Mouse (Mus musculus): ENCODE data around the gene Ube2f.

Ube2f gene

DNA sequence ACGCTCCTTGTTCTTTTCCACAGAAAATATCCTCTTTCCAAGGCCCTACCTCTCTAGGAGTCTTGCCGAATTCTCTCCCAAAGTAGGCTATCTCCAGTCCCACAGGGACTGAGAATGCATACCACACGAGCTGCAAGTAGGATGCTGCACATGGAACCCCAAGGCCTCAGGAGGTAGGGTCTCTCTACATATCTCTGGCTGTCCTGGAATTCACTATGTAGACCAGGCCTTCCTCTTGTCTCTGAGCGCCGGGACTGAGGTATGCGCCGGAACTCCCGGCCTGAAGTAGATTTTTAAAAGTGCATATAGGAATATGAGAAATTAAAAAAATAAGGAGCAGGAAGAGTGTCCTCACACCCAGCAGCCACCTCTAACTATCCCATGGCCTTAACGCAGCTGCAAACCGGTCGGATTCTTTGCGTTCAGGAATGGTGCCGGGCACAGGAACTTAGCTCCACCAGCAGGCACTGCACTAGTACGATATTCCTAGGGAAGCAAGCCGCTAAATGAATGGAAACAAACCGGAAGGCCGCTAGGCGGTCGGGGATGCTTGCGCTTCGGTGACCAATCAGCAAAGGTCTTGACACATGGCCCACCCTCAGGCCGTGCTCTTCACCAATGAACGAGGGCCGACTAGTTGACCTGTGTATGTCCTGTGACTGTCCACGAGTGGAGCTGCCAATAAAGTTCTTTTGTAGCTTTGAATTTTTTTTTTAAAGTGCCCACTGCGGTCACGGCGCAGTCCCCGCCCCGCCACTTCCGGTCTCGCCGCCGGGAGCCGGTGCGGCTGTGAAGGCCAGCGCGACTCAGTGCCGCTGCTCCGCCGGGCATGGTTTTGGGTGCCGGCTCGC lies at the start of gene Ube2f:
TSS of gene Ube2f (plus strand) at position 741 of the 851 bp plus-strand sequence.
- peak; percentile 86 for DNase-seq

DNA sequence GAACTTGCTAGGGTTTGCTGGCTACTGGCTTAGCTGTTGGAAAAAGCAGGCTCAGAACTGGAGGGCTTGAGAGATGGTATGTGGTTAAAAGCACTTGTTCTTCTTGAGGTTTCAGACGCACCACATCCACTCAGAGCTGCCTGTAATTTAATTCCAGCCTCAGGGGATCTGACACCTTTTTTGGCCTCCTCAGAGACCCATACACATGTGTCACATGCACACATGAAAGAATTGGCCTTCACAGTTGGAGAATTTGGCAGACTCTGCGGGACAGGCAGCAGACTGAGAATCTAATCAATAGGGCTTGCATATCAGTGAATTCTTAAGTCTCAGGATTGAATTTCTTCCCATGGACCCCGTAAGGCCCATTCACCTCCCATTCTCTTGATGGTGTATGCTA lies 49.0 kb upstream of the Ube2f start:
- DNase-seq: peak; percentile 11

DNA sequence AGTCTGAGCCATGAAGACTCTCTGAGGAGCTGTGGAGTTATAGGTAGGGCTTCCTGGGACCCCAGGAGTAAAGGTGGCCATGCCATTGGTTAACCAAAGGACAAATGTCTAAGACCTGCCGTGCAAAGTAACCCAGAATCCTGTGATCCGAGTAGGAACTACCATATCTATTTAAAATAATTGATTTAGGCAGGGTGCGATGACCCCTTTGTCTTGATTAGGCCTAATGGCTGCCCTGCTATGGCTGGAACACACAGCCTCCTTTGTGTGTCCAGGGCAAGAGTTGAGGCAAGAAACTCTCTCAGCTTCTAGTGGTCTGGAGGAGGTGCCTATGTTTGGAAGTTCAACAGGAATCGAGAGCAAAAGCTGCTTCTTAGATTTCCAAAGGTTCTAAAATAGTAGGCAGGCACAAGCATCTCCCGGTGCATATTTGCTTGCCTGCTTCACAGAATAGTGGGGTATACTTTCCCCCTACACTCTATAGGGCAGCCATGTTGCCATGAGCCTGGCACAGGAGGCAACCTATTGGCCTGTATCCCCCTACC lies 45.8 kb upstream of the Ube2f start:
- no peak for DNase-seq

DNA sequence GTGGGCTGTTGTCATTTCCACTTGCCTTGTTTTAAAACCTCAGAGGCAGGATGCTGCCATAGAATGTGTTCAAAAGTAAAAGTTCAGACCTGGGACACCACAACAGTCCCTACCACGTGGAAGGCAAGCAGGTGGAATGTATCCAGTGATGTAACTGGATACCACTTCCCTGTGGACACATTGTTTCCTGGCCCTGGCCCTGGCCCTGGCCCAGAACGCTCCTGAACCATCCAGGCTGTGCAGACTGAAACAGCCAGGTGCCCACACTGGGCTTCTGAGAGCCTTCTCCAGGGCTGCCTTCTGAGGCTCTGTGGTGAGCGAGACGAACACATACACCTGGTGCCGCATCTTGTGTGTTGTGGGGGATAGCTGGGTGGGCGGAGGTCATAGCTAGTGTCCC lies 44.5 kb upstream of the Ube2f start:
- no peak for DNase-seq

DNA sequence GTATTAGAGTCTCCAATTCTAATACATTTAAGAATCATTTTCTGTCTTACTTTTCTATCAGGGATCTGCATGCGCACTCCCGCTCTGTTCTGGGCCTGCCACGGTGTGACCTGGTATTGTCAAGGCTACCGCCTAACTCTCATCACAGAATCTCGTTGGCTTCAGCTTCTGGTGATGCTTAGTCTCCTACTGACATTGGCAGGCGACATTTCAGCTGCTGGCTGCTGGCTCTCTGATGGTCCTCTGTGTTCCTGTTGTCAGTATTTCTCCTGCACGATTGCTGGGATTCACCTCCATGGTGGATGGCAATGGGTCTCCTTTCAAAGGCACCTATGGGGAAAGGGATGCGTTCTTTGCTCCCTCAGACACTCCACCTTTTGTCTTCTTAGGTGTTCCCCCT lies 43.8 kb upstream of the Ube2f start:
- DNase-seq: no peak

DNA sequence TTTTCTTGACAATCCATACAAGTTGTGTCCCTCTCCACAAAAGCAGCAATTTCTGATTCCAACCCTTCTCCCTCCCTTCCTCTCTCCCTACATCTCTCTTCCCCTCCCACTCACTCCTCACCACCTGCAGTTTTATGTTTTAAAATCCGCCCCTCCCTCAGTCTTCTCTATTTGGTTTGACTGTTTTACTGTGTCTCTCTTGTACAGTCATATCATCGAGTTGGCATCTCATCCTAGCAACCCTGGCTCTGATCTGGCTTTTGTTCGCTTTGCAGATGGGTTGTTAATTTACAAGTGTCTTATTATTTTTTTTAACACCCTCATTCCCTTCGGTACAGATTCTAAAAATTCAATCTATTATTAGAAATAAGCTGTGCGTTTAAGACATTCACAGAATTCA lies 43.2 kb upstream of the Ube2f start:
- no peak for DNase-seq

DNA sequence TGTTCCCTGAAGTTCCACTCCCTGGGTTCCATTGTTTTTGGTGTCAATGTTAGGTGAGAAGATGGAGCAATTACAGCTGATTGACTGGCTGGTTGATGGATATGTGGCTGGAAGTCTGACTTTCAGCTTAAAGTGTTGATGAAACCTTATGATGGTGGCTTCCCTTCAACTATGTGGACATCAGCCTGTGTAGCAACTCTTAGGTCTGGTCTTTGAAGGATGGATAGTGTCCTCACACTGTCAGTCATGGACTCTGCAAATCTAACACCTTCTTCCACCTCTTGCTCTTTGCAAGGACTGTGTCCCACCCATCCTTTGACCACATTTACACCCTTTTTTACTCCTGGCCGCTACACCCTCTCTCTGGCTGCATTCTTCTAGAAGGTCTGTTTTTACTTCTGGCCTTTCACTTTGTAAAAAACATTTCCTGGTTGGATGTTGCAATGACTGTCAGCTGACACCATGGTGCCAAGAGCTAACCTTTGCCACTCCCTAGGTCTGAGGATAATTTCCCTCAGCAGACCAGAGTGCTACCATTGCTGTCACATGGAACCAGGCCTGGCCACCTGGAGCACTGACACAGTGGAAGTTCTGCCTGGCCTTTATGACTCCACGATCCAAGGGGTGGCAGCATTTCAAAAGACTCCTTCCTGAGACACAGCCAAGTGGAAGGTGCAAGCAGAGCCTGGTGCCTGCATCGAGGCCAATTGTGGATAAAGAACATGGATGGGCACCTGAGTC lies 42.6 kb upstream of the Ube2f start:
- no peak for DNase-seq

DNA sequence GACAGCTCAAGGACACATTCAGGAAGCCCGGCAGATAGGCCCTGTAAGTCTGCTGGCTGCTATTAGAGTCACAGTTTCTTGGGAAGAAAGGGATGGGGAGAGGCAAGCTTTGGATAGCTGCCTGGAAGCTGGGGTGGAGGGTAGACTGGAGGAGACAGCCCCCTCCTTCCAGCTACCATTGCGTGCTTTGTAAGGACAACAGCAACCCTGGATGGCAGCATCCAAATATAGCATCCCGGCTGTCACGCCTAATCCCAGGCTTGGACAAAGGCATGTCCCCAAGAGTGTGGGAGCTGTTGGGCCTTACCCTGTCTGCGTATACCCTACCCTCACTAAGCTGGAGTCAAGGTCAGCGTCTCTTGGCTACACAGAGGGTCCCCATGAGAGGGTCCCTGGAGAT lies 40.8 kb upstream of the Ube2f start:
- DNase-seq: no peak

DNA sequence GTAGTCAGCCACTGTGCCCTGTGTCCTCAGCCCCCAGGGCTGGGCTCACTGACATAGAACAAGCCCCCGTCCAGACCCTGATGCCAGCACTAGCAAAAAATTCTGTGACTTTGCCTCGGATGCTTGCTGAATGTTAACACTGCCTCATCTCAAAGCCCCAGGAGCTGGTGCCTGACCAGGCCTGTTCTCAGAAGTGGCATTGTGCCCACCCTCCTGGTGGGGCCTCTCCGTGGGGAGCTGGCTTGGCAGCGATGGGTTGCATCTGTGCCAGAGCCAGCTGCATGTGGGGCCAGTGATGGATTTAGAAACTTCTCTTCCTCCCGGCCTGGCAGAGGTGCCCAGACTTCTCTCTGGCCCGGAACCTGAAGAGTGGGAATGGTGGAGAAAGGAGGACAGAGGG lies 40.3 kb upstream of the Ube2f start:
- no peak for DNase-seq

DNA sequence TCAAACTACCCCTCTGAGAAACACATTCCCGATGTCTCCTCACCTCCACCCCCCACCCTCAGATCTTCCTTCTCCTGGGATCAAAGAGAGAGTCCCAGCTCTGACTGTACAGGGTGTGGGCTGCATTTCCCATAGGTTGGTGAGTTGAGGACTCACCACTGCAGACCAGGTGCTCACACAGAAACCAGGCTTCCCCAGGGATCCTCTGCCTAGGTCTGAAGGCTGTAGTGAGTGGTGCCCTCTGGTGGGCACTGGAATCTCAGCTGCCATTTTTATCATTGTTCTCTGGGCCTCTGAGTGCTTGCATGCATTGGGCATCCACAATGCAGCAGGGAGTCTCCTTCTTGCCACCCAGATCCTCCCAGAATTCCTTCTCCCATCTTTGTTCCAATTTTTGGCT lies 39.0 kb upstream of the Ube2f start:
- peak; percentile 87 for DNase-seq

DNA sequence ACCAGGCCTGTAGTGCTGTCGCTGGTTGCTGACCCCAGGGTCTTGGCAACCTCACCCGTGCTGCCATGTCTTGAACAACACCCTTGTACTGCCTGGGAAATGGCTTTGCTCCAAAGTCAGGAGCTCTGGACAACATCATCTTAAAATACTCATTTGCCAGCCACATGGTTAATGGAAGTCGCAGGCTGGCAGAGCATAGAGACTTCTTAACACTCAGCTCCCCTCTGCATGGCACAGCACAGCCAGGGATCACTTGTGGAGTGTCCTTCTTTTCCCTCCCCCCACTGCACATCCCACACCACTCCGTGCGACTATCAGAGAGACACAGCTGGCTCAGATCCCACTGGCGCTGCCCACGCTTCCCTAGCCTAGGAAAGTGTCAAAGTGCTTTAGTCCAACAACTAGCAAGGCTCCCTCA lies 38.5 kb upstream of the Ube2f start:
- no peak for DNase-seq

DNA sequence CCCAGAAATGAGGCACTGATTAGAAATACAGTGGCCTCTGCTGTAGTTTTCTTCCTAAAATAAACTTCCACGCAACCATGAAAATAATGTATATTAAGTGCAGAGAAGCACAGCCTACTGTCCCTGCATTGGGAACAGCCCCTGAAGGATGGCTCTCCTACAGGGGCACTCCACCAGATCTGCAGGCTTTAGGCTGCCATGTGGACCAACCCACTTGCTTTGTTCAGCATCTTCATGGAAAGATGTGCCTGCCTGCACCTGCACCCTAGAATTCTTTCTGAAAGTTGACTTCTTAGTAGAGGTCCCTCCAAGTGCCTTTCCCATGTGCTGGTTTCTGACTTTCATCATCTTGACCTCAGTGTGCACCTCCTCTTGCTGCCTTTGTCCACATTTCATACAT lies 34.8 kb upstream of the Ube2f start:
- no peak for DNase-seq

DNA sequence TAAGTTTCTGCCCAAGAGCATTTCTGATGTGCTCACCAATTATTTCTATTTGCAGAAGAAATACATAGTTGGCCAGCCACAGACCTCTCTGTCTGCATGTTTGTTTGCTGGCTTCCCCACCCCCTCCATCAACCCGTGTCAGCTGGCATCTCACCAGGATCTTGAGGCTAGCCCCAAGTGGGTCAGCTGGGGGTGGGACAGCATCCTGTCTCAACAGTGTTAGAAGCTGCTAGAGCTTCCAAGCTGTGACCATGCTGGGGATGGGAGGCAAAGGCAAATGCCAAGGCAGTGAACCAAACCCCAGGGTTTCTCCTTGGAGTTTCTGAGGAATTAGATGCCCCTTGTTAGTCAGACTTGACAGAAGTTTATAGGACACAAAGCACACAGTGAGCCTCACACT lies 34.1 kb upstream of the Ube2f start:
- DNase-seq: no peak

DNA sequence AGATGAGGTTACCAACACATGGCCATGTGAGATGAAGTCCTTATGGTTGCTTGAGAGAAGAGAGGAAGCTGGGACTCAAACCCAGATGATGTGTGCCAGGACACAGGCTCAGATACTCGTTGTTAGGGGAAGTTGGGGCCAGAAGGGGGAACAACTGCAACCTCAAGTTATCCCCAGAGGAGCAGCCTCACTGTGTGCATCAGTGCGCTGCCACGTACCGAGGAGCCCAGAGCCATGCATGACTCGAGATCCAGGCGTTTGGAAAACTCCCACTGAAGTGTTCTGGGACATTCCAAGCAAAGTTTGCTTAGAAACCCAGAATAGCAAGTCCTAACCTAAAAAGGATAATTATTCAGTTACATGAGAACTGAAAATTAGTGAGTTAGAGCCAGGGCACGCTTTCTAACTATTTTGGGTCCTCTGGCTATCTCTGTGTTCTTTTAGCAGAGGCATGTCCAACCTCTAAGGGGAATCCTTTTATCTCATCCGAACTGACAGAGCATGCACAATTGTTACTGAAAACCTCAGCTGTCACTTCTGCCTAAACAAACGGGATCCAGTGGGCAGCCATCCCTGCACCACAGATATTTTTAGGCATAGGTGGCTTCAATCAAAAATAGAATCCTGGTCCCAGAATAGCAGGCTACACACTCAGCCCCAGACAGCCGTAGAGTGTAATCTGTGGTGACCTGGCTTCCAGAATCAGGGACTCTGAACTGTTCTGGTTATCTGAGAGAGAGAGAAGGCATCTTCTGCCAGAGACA lies 33.4 kb upstream of the Ube2f start:
- no peak for DNase-seq

DNA sequence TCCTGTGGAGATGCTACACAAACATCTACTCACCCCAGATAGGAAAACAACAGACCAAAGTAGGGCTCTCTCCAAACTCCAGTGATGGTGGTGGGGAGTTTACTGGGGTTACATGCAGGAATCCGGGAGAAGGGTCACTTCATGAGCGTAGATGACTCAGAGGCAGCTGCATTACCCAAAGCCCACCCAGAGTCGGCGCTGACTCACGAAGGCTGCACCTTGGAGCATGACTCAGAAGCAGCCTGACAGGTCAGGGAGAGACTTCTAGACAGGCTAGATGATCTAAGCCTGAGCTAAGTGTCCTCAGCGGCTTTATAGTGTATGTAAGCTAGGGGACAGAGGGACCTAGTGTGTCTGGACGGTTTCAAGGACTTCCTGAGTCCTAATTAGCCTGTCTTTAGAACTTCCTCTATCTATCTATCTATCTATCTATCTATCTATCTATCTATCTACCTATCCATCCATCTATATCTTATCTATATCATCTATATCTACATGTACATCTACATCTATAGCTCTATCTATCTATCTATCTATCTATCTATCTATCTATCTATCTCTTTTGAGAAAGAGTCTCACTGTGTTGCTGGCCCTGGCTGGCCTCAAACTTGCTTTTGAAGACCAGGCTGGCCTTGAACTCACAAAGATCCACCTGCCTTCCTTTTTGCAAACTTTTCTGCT lies 30.3 kb upstream of the Ube2f start:
- DNase-seq: no peak

DNA sequence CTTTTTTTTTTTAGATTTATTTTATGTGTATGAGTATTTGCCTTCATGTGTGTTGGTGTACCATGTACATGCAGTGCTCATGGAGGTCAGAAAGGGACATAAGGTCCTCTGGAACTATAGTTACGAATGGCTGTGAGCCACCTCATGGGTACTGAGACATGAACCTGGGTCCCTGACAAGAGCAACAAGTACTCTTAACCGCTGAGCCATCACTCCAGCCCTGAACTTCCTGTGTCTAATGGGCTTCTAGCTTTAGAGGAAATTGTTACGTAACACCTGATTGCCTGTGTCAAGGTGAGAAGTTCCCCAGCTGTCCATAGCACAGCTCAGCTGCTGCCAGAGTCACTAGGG lies 29.8 kb upstream of the Ube2f start:
- no peak for DNase-seq

DNA sequence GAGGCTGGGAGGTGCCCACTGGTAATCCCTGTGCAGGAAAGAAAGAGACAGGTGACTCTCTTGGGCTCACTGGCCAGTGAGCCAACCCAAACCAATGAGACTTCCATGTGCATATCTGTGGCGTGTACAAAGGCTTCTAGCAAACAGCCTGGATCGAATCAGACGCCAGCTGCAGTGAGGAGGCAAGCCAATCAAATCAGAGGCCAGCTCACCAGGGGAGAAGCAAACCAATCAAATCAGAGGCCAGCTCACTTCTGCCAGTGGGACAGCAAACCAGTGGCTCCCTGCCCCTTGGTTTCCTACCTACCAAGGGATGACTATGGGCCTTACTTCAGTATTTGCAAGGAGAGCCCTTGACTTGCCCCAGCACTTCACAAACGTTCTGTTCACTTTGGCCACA lies 23.5 kb upstream of the Ube2f start:
- DNase-seq: no peak

DNA sequence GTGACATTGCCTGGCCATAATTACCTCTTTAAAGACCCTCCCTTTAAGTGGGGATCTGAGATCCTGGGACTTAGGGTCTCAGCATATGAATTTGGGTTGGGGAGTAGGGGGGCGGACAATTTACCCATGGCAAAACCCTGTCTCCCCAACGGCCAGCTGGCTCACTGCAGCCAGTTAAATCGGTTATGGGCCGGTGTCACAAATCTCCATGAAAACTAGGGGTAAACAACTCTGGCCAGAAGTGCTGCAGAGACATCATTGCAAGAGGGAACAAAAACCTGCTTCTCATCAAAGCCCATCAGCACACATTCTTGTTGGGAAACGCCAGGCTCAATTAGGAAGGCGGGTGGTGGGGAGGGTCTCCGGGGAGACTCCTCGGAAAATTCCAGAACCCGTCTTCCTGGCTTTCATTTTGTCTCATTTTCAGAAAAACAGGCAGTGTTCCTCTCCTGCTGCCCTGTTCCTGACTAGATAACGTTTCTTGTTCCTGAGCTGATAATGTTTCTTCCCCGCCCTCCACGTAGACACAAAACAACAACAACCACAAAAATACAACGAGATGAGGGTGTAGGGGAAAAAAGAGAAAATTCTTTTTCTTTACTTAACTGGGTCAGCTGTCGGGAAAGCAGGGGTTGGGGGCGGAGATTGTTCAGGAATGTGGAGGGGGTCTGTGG lies 22.6 kb upstream of the Ube2f start:
- DNase-seq: no peak

DNA sequence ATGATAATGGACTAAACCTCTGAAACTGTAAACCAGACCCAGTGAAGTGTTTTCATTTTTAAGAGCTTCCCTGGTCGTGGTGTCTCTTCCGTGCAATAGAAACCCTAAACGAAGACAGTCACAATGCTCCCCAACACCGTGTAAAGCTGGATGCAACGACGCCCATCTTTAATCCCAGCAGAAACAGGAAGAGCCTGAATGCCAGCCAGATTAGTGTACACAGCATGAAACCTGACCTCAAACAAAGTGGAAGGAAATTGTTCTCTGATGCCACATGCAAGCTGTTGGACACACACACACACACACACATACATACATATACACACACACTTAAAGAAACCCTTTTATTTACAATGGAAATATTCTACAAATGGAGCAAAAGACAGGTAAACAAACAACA lies 19.0 kb upstream of the Ube2f start:
- DNase-seq: no peak

DNA sequence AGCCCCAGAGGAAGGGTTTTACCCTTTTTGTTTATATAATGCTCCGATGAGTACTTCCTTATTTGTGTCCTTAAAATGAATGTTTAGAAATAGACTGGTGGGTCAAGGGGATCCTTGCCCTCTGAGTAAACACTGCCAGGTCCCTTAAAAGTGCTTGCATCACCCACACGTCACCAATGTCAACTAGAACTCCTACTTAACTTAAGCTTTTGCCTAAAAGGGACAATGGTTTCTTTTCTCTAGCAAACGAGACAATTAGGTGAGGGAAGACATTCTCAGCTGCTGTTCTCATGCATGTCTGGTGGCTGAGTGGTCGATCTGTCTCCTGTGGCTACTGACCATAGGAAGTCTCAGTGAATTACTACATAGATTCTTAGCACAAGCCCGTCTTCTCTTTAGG lies 18.2 kb upstream of the Ube2f start:
- no peak for DNase-seq

DNA sequence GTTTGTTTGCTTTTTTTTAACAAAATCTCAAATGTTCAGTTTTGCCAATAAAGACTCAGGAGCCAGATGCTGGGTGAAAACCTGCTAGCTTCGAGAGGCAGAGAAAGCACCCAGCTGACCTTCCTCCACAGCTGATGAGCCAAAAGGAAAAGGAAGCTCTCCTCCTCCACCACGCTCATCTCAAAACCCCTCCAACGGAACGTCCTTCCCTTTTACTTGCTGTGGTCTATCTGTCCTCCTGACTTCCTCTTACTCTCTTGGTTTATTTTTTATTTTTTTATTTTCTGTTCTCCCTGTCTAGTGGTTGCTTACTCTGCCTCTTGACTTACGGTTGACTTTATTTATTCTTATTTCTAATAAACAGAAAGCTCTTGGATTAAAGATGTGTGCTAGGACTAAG lies 14.7 kb upstream of the Ube2f start:
- DNase-seq: no peak

DNA sequence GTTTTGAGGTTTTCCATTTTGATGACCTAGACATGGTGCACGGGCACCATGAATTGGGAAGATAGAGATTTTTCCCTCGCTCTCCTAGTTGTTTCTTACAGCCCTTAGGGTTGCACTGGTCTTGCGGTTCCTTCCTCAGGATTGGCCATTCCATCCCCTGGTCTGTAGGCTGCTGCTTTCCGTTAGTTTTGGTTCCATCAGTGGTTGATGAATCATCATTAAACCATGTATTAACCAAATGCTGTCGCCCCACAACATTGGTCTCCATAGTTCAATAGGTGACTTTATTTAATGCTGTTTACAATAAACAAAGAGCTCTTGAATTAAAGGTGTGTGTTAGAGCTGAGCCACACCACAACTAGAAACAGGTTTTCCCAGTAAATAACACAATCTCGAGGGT lies 12.4 kb upstream of the Ube2f start:
- no peak for DNase-seq

Data from thymus, postnatal 4 days (tissue).